Mouse (Mus musculus) small intestine, adult 2 months (tissue): ENCODE results near the gene Nek4.

Experiments
- CTCF ChIP-seq: fragments of 200-500 bp; IDR thresholded peaks from 2 replicates; pipeline ENCODE4 v1.5.1; 2012; ENCODE audit warnings: low read depth, mild to moderate bottlenecking, control low read depth, inconsistent platforms, low read length, moderate library complexity, mixed read lengths; ENCODE audit not compliant: insufficient replicate concordance, insufficient read length; ENCODE audit errors: extremely low read depth
- POLR2A ChIP-seq: fragments of 200-500 bp; IDR thresholded peaks from 2 replicates; pipeline ENCODE4 v1.6.1; 2012; ENCODE audit warnings: low read depth, mild to moderate bottlenecking, control low read depth, inconsistent platforms, low read length, moderate library complexity

GRCm38 (mm10) chr14:31017854-31018253, 66.7 kb downstream of the Nek4 start:
- TF ChIP-seq CTCF = no peak
- no peak for TF ChIP-seq POLR2A
